Mouse (Mus musculus) testis, adult 2 months (tissue): ENCODE results near the gene Syne2.

Experiments used
- CTCF ChIP-seq: fragments of 200-500 bp; IDR thresholded peaks from 2 replicates; pipeline ENCODE4 v1.5.1; 2012; ENCODE audit warnings: low read depth, mild to moderate bottlenecking, inconsistent platforms, low read length, moderate library complexity; ENCODE audit not compliant: control insufficient read depth, insufficient read depth, insufficient replicate concordance
- POLR2A ChIP-seq: fragments of 200-500 bp; IDR thresholded peaks from 2 replicates; pipeline ENCODE4 v1.6.1; 2012; ENCODE audit warnings: low read depth, mild to moderate bottlenecking, inconsistent platforms, low read length, moderate library complexity; ENCODE audit not compliant: control insufficient read depth

- no peak for TF ChIP-seq CTCF
- no peak for TF ChIP-seq POLR2A
These were observed 37.1 kb downstream of the Syne2 start for GRCm38 (mm10) chr12:75855051-75855453.
